Mouse (Mus musculus): ENCODE measurements around the gene Sema5a.

DNA sequence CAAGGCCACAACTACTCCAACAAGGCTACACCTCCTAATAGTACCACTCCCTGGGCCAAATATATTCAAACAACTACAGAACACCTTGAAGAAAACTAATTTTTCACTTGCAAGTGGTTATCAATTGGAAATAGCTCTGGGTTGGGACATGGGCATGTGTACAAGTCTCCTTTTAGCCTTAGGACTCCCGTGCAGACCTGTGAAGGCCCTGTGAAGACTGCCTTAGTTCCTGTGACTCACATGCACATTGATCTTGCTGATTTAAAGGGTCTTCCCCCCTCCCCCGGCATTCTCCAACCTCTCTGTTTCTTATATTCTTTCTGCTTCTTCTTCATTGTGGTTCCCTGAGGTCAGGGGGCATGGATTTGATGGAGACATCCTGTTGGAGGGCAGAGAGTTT, 161.8 kb downstream of the Sema5a start:
- TF ChIP-seq GATA1 (IDR thresholded peaks at IDR 0.05; ENCODE audit: low read length) (no peak), TAL1 (IDR thresholded peaks at IDR 0.05; ENCODE audit: low read length) (no peak)
